Mouse (Mus musculus) CH12.LX (cell line): ENCODE results near the gene Ggps1. TPM values are rescaled to one million over a fixed set of nuclear protein-coding genes. Genes with fewer than 3 reads are reported as not detected.

ENCODE experiments used
- DNase-seq: peaks from one replicate; pipeline ENCODE4 v3.0.0-alpha.2; 2013; ENCODE audit errors: extremely low read depth
- H3K27ac ChIP-seq: 2 replicates; pipeline ENCODE4 v1.5.1; 2012; ENCODE audit warnings: low read depth, mild to moderate bottlenecking, control low read depth, moderate library complexity; ENCODE audit not compliant: insufficient read depth
- H3K27me3 ChIP-seq: replicated peaks from 2 replicates; pipeline ENCODE3; 2012; ENCODE audit warnings: inconsistent platforms
- H3K36me3 ChIP-seq, 2 experiments: replicated peaks in 1 of 2; 2 replicates each; pipeline versions ENCODE3 to v1.6.1; 2012; ENCODE audit warnings: inconsistent platforms in 1 of 2, low read length in 1 of 2, mild to moderate bottlenecking in 1 of 2, mixed read lengths in 1 of 2, moderate library complexity in 1 of 2; ENCODE audit not compliant: control insufficient read depth in 1 of 2, insufficient read depth in 1 of 2
- H3K4me1 ChIP-seq, 2 experiments: 2 replicates each; pipeline ENCODE4 v1.6.1; 2012; ENCODE audit warnings: inconsistent platforms in 1 of 2, moderate library complexity in 1 of 2; ENCODE audit not compliant: insufficient read depth in 2 of 2, control insufficient read depth in 1 of 2
- H3K4me2 ChIP-seq: 2 replicates; pipeline ENCODE4 v1.6.1; 2012; ENCODE audit warnings: low read depth, mild to moderate bottlenecking, control low read depth; ENCODE audit not compliant: poor library complexity, insufficient read depth, severe bottlenecking
- H3K4me3 ChIP-seq, 3 experiments: fragments of 150-350 bp in 1 of 3; sonication (generic) in 1 of 3; replicated peaks in 1 of 3; 2 replicates each; pipeline versions ENCODE3 to v1.5.1; 2011 to 2012; ENCODE audit warnings: low read depth in 2 of 3, low read length in 2 of 3, mild to moderate bottlenecking in 2 of 3, moderate library complexity in 2 of 3, control low read depth in 1 of 3, improper control_type of control experiment in 1 of 3, inconsistent platforms in 1 of 3, mixed read lengths in 1 of 3; ENCODE audit not compliant: poor library complexity in 1 of 3
- H3K79me2 ChIP-seq: replicated peaks from 2 replicates; pipeline ENCODE4 v1.6.1; 2012; ENCODE audit warnings: mild to moderate bottlenecking, moderate library complexity; ENCODE audit not compliant: control insufficient read depth, poor library complexity, insufficient read depth, severe bottlenecking; ENCODE audit errors: extremely low read depth
- H3K9ac ChIP-seq: 2 replicates; pipeline ENCODE4 v1.6.1; 2012; ENCODE audit warnings: low read depth, mild to moderate bottlenecking, control low read depth, moderate library complexity; ENCODE audit not compliant: insufficient read depth
- H3K9me3 ChIP-seq: replicated peaks from 2 replicates; pipeline ENCODE3; 2012; ENCODE audit warnings: low read length, inconsistent platforms, mixed read lengths
- BHLHE40 ChIP-seq: IDR thresholded peaks from 2 replicates; pipeline ENCODE4 v1.6.1; 2011; ENCODE audit warnings: mild to moderate bottlenecking, low read depth, low read length, improper control_type of control experiment
- CHD1 ChIP-seq: IDR thresholded peaks from 2 replicates; pipeline ENCODE4 v1.6.1; 2012; ENCODE audit warnings: low read depth, low read length, improper control_type of control experiment, inconsistent platforms
- CHD2 ChIP-seq: IDR thresholded peaks from 2 replicates; pipeline ENCODE4 v1.6.1; 2011; ENCODE audit warnings: low read length, improper control_type of control experiment
- CTCF ChIP-seq, 2 experiments: IDR thresholded peaks in 1 of 2; conservative IDR thresholded peaks in 1 of 2; 2 replicates each; pipeline ENCODE4 v1.5.1; 2011 to 2012; ENCODE audit warnings: low read depth in 2 of 2, low read length in 2 of 2, improper control_type of control experiment in 1 of 2, inconsistent platforms in 1 of 2, mild to moderate bottlenecking in 1 of 2, moderate library complexity in 1 of 2
- ELF1 ChIP-seq: IDR thresholded peaks from 2 replicates; pipeline ENCODE4 v1.6.1; 2014; ENCODE audit warnings: low read depth, mild to moderate bottlenecking, inconsistent platforms, low read length, improper control_type of control experiment
- EP300 ChIP-seq: IDR thresholded peaks from 2 replicates; pipeline ENCODE4 v1.6.1; 2011; ENCODE audit warnings: low read length, improper control_type of control experiment
- ETS1 ChIP-seq: conservative IDR thresholded peaks from 2 replicates; pipeline ENCODE4 v1.6.1; 2012; ENCODE audit warnings: low read depth, mild to moderate bottlenecking, inconsistent platforms, low read length, improper control_type of control experiment, moderate library complexity
- IRF4 ChIP-seq: IDR thresholded peaks from 2 replicates; pipeline ENCODE4 v1.6.1; 2014; ENCODE audit warnings: low read depth, mild to moderate bottlenecking, inconsistent platforms, low read length, improper control_type of control experiment
- MAFK ChIP-seq: IDR thresholded peaks from 2 replicates; pipeline ENCODE4 v1.6.1; 2011; ENCODE audit warnings: low read length, improper control_type of control experiment; ENCODE audit not compliant: insufficient replicate concordance
- MYC ChIP-seq: IDR thresholded peaks from 2 replicates; pipeline ENCODE4 v1.6.1; 2011; ENCODE audit warnings: low read depth, mild to moderate bottlenecking, improper control_type of control experiment, low read length
- NELFE ChIP-seq: IDR thresholded peaks from 2 replicates; pipeline ENCODE4 v1.6.1; 2011; ENCODE audit warnings: low read depth, low read length, improper control_type of control experiment
- NRF1 ChIP-seq: IDR thresholded peaks from 2 replicates; pipeline ENCODE4 v1.6.1; 2014; ENCODE audit warnings: low read depth, mild to moderate bottlenecking, inconsistent platforms, low read length, improper control_type of control experiment, moderate library complexity
- POLR2AphosphoS2 ChIP-seq: IDR thresholded peaks from 2 replicates; pipeline ENCODE4 v1.6.1; 2011; ENCODE audit warnings: low read depth, low read length, improper control_type of control experiment
- TCF12 ChIP-seq: IDR thresholded peaks from 2 replicates; pipeline ENCODE4 v1.6.1; 2014; ENCODE audit warnings: low read depth, mild to moderate bottlenecking, inconsistent platforms, low read length, improper control_type of control experiment
- USF1 ChIP-seq: IDR thresholded peaks from 2 replicates; pipeline ENCODE4 v1.6.1; 2014; ENCODE audit warnings: low read depth, mild to moderate bottlenecking, inconsistent platforms, low read length, improper control_type of control experiment
- ZNF384 ChIP-seq: IDR thresholded peaks from 2 replicates; pipeline ENCODE4 v1.6.1; 2012; ENCODE audit warnings: low read depth, low read length, improper control_type of control experiment, inconsistent platforms
- dilution Hi-C: fragments of 300-500 bp; cut with MboI; formaldehyde crosslinking; loops from 2 replicates; pipeline ENCODE4 v1.14.3; 2020; ENCODE audit warnings: low sequenced_read_pairs; ENCODE audit not compliant: extremely low pct_unique_long_range_greater_than_20kb, extremely low pct_ligation_motif_present
- in situ Hi-C: fragments of 300-500 bp; cut with MboI; formaldehyde crosslinking; loops from 3 replicates; pipeline ENCODE4 v1.14.3; 2019; ENCODE audit warnings: low sequenced_read_pairs, low pct_ligation_motif_present, low pct_unique_long_range_greater_than_20kb, mixed read lengths
- polyA plus RNA-seq: library from polyadenylated mRNA; unstranded; fragments of >175 nt; gene quantifications from 2 replicates; pipeline ENCODE4 v1.2.1, GENCODE M21; 2012; ENCODE audit warnings: low read depth; ENCODE audit not compliant: insufficient read length
- total RNA-seq, 2 experiments: library from RNA; depleted of rRNA; stranded (reverse); fragments of 300-350 nt in 1 of 2; fragments of >200 nt in 1 of 2; gene quantifications; 2 replicates each; pipeline ENCODE4 v1.2.3; 2012 to 2014

Gene Ggps1
- total and polyA plus RNA-seq, 3 experiments: 21.6 to 48.7 (median 38.0) TPM

DNA sequence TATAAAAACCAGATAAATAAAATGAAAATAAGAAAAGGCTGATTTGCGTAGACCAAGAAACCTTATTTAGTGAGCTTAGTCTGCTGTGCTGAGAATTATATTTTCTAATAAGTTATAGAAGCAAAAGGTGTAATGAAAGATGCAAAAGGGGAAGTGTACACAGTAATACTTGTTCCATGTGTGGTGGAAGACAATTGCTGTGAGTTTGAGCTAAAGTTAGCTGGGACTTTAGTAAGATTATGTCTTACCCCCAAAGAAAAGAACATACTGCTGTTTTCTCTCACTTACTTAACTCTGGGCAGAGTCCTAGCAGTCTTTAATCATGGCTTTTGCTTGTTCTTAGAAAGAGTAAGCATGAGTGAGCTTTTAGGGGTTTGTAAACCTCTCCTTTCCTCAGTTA lies 11.1 kb upstream of the Ggps1 start:
- peaks cover 46% of the 10 kb centered on the region for H3K79me2 ChIP-seq

DNA sequence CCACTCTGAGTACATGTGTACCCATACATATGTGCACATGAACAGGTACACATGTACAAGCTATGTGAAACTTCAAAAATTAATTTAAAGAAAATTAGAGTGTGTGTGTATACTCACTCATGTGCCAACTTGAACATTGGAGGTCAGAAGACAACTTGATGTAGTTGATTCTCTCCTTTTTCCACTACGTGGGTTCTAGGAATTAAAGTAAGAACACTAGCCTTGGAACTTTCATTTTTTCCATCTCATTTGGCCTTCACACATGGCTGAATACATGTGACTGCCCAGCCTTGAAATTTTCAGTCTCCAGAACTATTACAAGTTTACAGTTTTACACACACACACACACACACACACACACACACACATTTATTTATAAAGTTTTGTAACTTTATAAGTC lies 6.0 kb upstream of the Ggps1 start:
- Histone ChIP-seq H3K9ac (no peak overlapping the region), H3K9me3 (no peaks in the 10 kb centered on the region), H3K4me2 (no peak overlapping the region), H3K27me3 (no peaks in the 10 kb centered on the region), H3K27ac (no peak overlapping the region), H3K36me3 (peaks cover 3 to 28% of the 10 kb centered on the region in 2 experiments), H3K4me1 (peaks cover 6 to 48% of the 10 kb centered on the region in 2 experiments; a peak in 3 of 4 replicates), H3K79me2 (peaks cover 60% of the 10 kb centered on the region), H3K4me3 (no peak overlapping the region)
- DNase-seq: peak; percentile 29
- in situ Hi-C loops (no loop called here), dilution Hi-C loops (no loop called here)
- 0 out of 2 replicates have a peak, but pooled peaks have one; percentile 15 for TF ChIP-seq MYC
- no peak for TF ChIP-seq CHD2
- no peak for TF ChIP-seq TCF12
- TF ChIP-seq CTCF (conservative IDR thresholded peaks at IDR 0.05 in 1 of 2, IDR thresholded peaks at IDR 0.05 in 1 of 2; ENCODE audit: low read depth in 2 of 2, low read length in 2 of 2): no peak
- no peak for TF ChIP-seq USF1
- TF ChIP-seq ELF1: no peak
- peak; percentile 59 for TF ChIP-seq EP300
- no peak for TF ChIP-seq CHD1
- no peak for TF ChIP-seq ZNF384
- TF ChIP-seq IRF4: no peak
- peak; percentile 46; the same call in 1 of the 2 replicates for TF ChIP-seq BHLHE40
- TF ChIP-seq MAFK: no peak
- peak; percentile 60 for TF ChIP-seq ETS1
- TF ChIP-seq POLR2AphosphoS2: no peak
- no peak for TF ChIP-seq NELFE

More for the DNA sequence above, 11.1 kb upstream of the Ggps1 start:
- peak; percentile 36 for TF ChIP-seq EP300
- TF ChIP-seq NRF1: no peak
- Histone ChIP-seq H3K4me2 (no peak overlapping the region), H3K36me3 (peaks cover 3 to 24% of the 10 kb centered on the region in 2 experiments), H3K9me3 (no peaks in the 10 kb centered on the region), H3K4me1 (peaks cover 3 to 26% of the 10 kb centered on the region in 2 experiments; a peak in 3 of 4 replicates), H3K4me3 (no peak overlapping the region), H3K27ac (no peak overlapping the region), H3K27me3 (no peaks in the 10 kb centered on the region), H3K9ac (no peak overlapping the region)
- no peak for DNase-seq
- dilution Hi-C loops: no loop called here
- in situ Hi-C loops: no loop called here
